Mouse (Mus musculus) hindbrain, embryonic 16.5 days (tissue): Measurements from ENCODE around the gene Rassf9. TPM values are rescaled to one million over a fixed set of nuclear protein-coding genes. Genes with fewer than 3 reads are reported as not detected.

Experiments used
- ATAC-seq: fragments of 200-750 bp; cut with Nextera tagmentation; 2 replicates; pipeline ENCODE4 v1.8.0; 2017; ENCODE audit warnings: moderate TSS enrichment, moderate library complexity
- H3K27ac ChIP-seq: fragments of 300-500 bp; sonication (generic); 2 replicates; pipeline ENCODE4 v1.5.1; 2014; ENCODE audit warnings: low read depth, mild to moderate bottlenecking, control low read depth, low read length, moderate library complexity
- H3K27me3 ChIP-seq: fragments of 300-500 bp; sonication (generic); replicated peaks from 2 replicates; pipeline ENCODE4 v1.6.1; 2014; ENCODE audit warnings: low read length; ENCODE audit not compliant: control insufficient read depth, insufficient read depth
- H3K36me3 ChIP-seq: fragments of 300-500 bp; sonication (generic); 2 replicates; pipeline ENCODE4 v1.6.1; 2014; ENCODE audit warnings: mild to moderate bottlenecking, low read length, moderate library complexity, mixed read lengths; ENCODE audit not compliant: control insufficient read depth, insufficient read depth
- H3K4me1 ChIP-seq: fragments of 300-500 bp; sonication (generic); 2 replicates; pipeline ENCODE4 v1.6.1; 2014; ENCODE audit warnings: low read depth, low read length; ENCODE audit not compliant: control insufficient read depth, insufficient read depth
- H3K4me2 ChIP-seq: fragments of 300-500 bp; sonication (generic); 2 replicates; pipeline ENCODE4 v1.6.1; 2014; ENCODE audit warnings: mild to moderate bottlenecking, low read length, control low read depth, moderate library complexity
- H3K4me3 ChIP-seq: fragments of 300-500 bp; sonication (generic); 2 replicates; pipeline ENCODE4 v1.5.1; 2014; ENCODE audit warnings: mild to moderate bottlenecking, low read length, control low read depth, moderate library complexity
- H3K9ac ChIP-seq: fragments of 300-500 bp; sonication (generic); 2 replicates; pipeline ENCODE4 v1.6.1; 2014; ENCODE audit warnings: low read depth, mild to moderate bottlenecking, control low read depth, low read length, moderate library complexity
- H3K9me3 ChIP-seq: fragments of 300-500 bp; sonication (generic); 2 replicates; pipeline ENCODE4 v1.6.1; 2014; ENCODE audit warnings: mild to moderate bottlenecking, low read length, moderate library complexity; ENCODE audit not compliant: control insufficient read depth
- WGBS: fragments of 180-500 bp; shearing (Covaris S2); extraction: QIAGEN DNeasy Blood & Tissue Kit; methylation state at CpG from one replicate; pipeline ENCODE4 v1.1.7; 2014; 5-methylcytosine and 5-hydroxymethylcytosine counted together
- polyA plus RNA-seq: library from polyadenylated mRNA; unstranded; fragments of >200 nt; fragmentation: Nextera tagmentation; extraction: Ambion mirVana; gene quantifications from 2 replicates; pipeline ENCODE4 v1.2.1, GENCODE M21; 2015

Rassf9 gene
- polyA plus RNA-seq, 1 experiment from 2014 or later = 2.4 TPM

- 73% methylated on average over 4 of the region's 4 CpGs for WGBS
- Histone ChIP-seq H3K27ac (no peak overlapping the region), H3K36me3 (no peaks in the 10 kb centered on the region), H3K4me2 (no peak overlapping the region), H3K9ac (no peak overlapping the region), H3K9me3 (no peaks in the 10 kb centered on the region), H3K4me1 (no peaks in the 10 kb centered on the region), H3K4me3 (no peak overlapping the region), H3K27me3 (no peaks in the 10 kb centered on the region)
- ATAC-seq = no peak
These were observed 41.9 kb downstream of the Rassf9 start for GRCm38 (mm10) chr10:102553941-102554340.

DNA sequence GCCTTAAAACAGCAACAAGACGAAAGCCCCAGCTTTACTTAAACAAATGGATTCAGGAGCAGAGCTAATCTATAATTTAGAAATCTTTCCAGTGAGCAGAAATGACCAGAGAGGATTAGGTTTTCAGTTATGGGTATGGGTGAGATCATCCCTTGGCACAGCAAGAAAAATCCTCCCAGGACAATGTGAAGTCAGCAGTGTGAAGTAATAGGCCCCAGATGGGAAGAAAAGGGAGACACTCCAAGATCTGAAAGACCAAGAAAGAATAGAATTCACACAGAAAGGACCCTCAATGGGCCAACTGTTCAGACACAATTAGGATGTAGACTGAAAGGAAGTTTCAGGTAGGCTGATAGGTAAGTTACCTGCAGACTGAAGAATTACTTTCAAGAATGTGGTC lies 50.5 kb downstream of the Rassf9 start:
- no peaks in the 10 kb centered on the region for H3K27me3 ChIP-seq
- H3K36me3 ChIP-seq = no peaks in the 10 kb centered on the region
- no peak overlapping the region for H3K4me3 ChIP-seq
- no peak overlapping the region for H3K27ac ChIP-seq
- WGBS = 87% methylated on average over 1 of the region's 1 CpGs
- no peak overlapping the region for H3K9ac ChIP-seq
- ATAC-seq = no peak
- no peak overlapping the region for H3K4me2 ChIP-seq
- no peaks in the 10 kb centered on the region for H3K9me3 ChIP-seq
- H3K4me1 ChIP-seq = no peaks in the 10 kb centered on the region

- Histone ChIP-seq H3K9ac (no peak overlapping the region), H3K4me1 (no peaks in the 10 kb centered on the region), H3K27ac (no peak overlapping the region), H3K4me2 (no peak overlapping the region), H3K27me3 (no peaks in the 10 kb centered on the region), H3K9me3 (no peaks in the 10 kb centered on the region), H3K4me3 (no peak overlapping the region), H3K36me3 (no peaks in the 10 kb centered on the region)
- WGBS = 94% methylated on average over 3 of the region's 3 CpGs
- ATAC-seq = no peak
These were observed 65.9 kb downstream of the Rassf9 start for GRCm38 (mm10) chr10:102577970-102578369.

DNA sequence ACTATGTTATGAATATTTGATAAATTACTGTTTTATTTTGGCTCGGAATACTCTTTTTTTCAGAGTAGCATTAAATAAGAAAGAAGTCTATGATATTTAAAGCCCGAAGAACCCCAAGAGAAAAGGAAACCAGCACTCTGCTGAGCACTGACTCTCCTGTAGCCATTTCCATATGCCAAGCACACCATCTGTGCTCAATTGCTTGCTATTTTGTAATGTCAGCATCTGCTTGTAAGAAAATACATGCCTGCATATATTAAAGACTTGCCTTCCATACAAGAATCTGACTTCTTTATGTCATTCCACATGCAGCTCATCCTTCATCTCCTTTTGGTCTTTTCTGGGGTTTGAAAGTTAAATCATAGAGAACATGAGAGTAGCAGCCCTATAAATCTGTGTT lies 82.3 kb downstream of the Rassf9 start:
- no peak overlapping the region for H3K4me2 ChIP-seq
- no peaks in the 10 kb centered on the region for H3K9me3 ChIP-seq
- H3K9ac ChIP-seq = no peak overlapping the region
- no peaks in the 10 kb centered on the region for H3K36me3 ChIP-seq
- no peaks in the 10 kb centered on the region for H3K27me3 ChIP-seq
- no peaks in the 10 kb centered on the region for H3K4me1 ChIP-seq
- no peak overlapping the region for H3K27ac ChIP-seq
- no peak for ATAC-seq
- 73% methylated on average over 2 of the region's 2 CpGs for WGBS
- H3K4me3 ChIP-seq = no peak overlapping the region

Other genes with a start within 250 kb of the Rassf9 start
- gene Nts, start 21.7 kb upstream of the Rassf9 start, polyA plus RNA-seq = 12.9 and 15.1 TPM in 2 replicates